Mouse (Mus musculus): ENCODE results near the gene Zfp729a.
"Not testable (repeated sequence)": the region's sequence is repeated elsewhere in the genome, so short reads cannot be mapped to it uniquely, and the experiment has no call there.

Zfp729a gene

GRCm38 (mm10) chr13:67637294-67638007 lies at the start of gene Zfp729a, which contains the start of gene Gm49345:
Zfp729a (minus strand) TSS chr13:67637791.
Gm49345 (minus strand) TSS chr13:67637769.
- DNase-seq (ENCODE audit: extremely low spot score, low read depth, low spot score), result peak; percentile 76

GRCm38 (mm10) chr13:67686971-67687370 lies 49.4 kb upstream of the Zfp729a start, which contains the start of gene Zfp738:
Zfp738 (minus strand) TSS chr13:67687071.
- DNase-seq (ENCODE audit: extremely low spot score, low read depth, low spot score), result no peak

GRCm38 (mm10) chr13:67683841-67684240 lies 46.2 kb upstream of the Zfp729a start:
- not testable (repeated sequence) for DNase-seq (ENCODE audit: extremely low spot score, low read depth, low spot score)

GRCm38 (mm10) chr13:67682959-67683735 lies 45.6 kb upstream of the Zfp729a start:
- DNase-seq (ENCODE audit: extremely low spot score, low read depth, low spot score), result peak; percentile 79

- DNase-seq (ENCODE audit: extremely low spot score, low read depth, low spot score), result no peak
Measured at GRCm38 (mm10) chr13:67674902-67675301, 37.3 kb upstream of the Zfp729a start.

GRCm38 (mm10) chr13:67652496-67652895 lies 14.9 kb upstream of the Zfp729a start:
- DNase-seq (ENCODE audit: extremely low spot score, low read depth, low spot score), result no peak

GRCm38 (mm10) chr13:67610108-67610507 lies 27.5 kb downstream of the Zfp729a start:
- no peak for DNase-seq (ENCODE audit: extremely low spot score, low read depth, low spot score)

- peak; percentile 52 for DNase-seq (ENCODE audit: extremely low spot score, low read depth, low spot score)
Measured at GRCm38 (mm10) chr13:67609066-67609876, 28.3 kb downstream of the Zfp729a start, which contains the start of gene Zfp729b. Zfp729b (minus strand) TSS chr13:67609707.

- DNase-seq (ENCODE audit: extremely low spot score, low read depth, low spot score), result no peak
Measured at GRCm38 (mm10) chr13:67572591-67573189, 64.9 kb downstream of the Zfp729a start.
